Mouse (Mus musculus) MEL (cell line): ENCODE results near the gene Gm20696. TPM values are rescaled to one million over a fixed set of nuclear protein-coding genes. Genes with fewer than 3 reads are reported as not detected.

ENCODE experiments used
- DNase-seq: peaks from one replicate; pipeline ENCODE4 v3.0.0; 2011; ENCODE audit warnings: low read depth, low spot score
- H3K27ac ChIP-seq: 2 replicates; pipeline ENCODE4 v1.5.1; 2012; ENCODE audit warnings: low read depth, mild to moderate bottlenecking, control low read depth, low read length, moderate library complexity; ENCODE audit not compliant: control insufficient read depth
- H3K27me3 ChIP-seq, 2 experiments: fragments of 150-350 bp in 1 of 2; sonication (generic) in 1 of 2; 2 replicates each; pipeline ENCODE4 v1.6.1; 2012; ENCODE audit warnings: low read length in 2 of 2, mild to moderate bottlenecking in 2 of 2, improper control_type of control experiment in 1 of 2, moderate library complexity in 1 of 2; ENCODE audit not compliant: insufficient read depth in 2 of 2, control insufficient read depth in 1 of 2
- H3K36me3 ChIP-seq, 2 experiments: 2 replicates each; pipeline ENCODE4 v1.6.1; 2012 to 2014; ENCODE audit warnings: low read length in 2 of 2, improper control_type of control experiment in 1 of 2, inconsistent platforms in 1 of 2, mild to moderate bottlenecking in 1 of 2; ENCODE audit not compliant: insufficient read depth in 2 of 2, control insufficient read depth in 1 of 2
- H3K4me1 ChIP-seq, 2 experiments: fragments of 150-350 bp in 1 of 2; sonication (generic) in 1 of 2; 2 replicates each; pipeline ENCODE4 v1.6.1; 2012; ENCODE audit warnings: low read length in 2 of 2, improper control_type of control experiment in 1 of 2, mild to moderate bottlenecking in 1 of 2; ENCODE audit not compliant: insufficient read depth in 2 of 2, control insufficient read depth in 1 of 2
- H3K4me3 ChIP-seq, 2 experiments: fragments of 150-350 bp in 1 of 2; sonication (generic) in 1 of 2; 2 replicates each; pipeline ENCODE4 v1.5.1; 2012; ENCODE audit warnings: low read depth in 2 of 2, low read length in 2 of 2, mild to moderate bottlenecking in 2 of 2, moderate library complexity in 2 of 2, control low read depth in 1 of 2, improper control_type of control experiment in 1 of 2; ENCODE audit not compliant: control insufficient read depth in 1 of 2, insufficient read depth in 1 of 2
- H3K79me2 ChIP-seq: 2 replicates; pipeline ENCODE4 v1.6.1; 2012; ENCODE audit warnings: mild to moderate bottlenecking, low read length, moderate library complexity; ENCODE audit not compliant: control insufficient read depth, poor library complexity, insufficient read depth
- H3K9ac ChIP-seq: 2 replicates; pipeline ENCODE4 v1.6.1; 2012; ENCODE audit warnings: low read depth, mild to moderate bottlenecking, control low read depth, low read length, moderate library complexity; ENCODE audit not compliant: control insufficient read depth, poor library complexity, severe bottlenecking
- H3K9me3 ChIP-seq: fragments of 150-350 bp; sonication (generic); replicated peaks from 2 replicates; pipeline ENCODE4 v1.6.1; 2012; ENCODE audit warnings: mild to moderate bottlenecking, low read length, improper control_type of control experiment, moderate library complexity; ENCODE audit not compliant: insufficient read depth
- BHLHE40 ChIP-seq: IDR thresholded peaks from 2 replicates; pipeline ENCODE4 v1.6.1; 2012; ENCODE audit warnings: low read depth, mild to moderate bottlenecking, inconsistent platforms, low read length, improper control_type of control experiment, borderline replicate concordance
- CHD1 ChIP-seq: IDR thresholded peaks from 2 replicates; pipeline ENCODE4 v1.6.1; 2012; ENCODE audit warnings: low read depth, mild to moderate bottlenecking, inconsistent platforms, low read length, improper control_type of control experiment
- CTCF ChIP-seq, 3 experiments: IDR thresholded peaks in 2 of 3; conservative IDR thresholded peaks in 1 of 3; 2 replicates each; pipeline ENCODE4 v1.5.1; 2011 to 2012; ENCODE audit warnings: low read length in 3 of 3, low read depth in 2 of 3, mild to moderate bottlenecking in 2 of 3, improper control_type of control experiment in 1 of 3, inconsistent platforms in 1 of 3, mixed read lengths in 1 of 3, moderate library complexity in 1 of 3; ENCODE audit not compliant: control insufficient read depth in 1 of 3, insufficient read depth in 1 of 3, poor library complexity in 1 of 3, severe bottlenecking in 1 of 3
- EP300 ChIP-seq, 2 experiments: IDR thresholded peaks; 2 replicates each; pipeline ENCODE4 v1.6.1; 2011; ENCODE audit warnings: improper control_type of control experiment in 2 of 2, low read length in 2 of 2, low read depth in 1 of 2, mild to moderate bottlenecking in 1 of 2
- GABPA ChIP-seq: IDR thresholded peaks from 2 replicates; pipeline ENCODE4 v1.6.1; 2012; ENCODE audit warnings: low read depth, mild to moderate bottlenecking, inconsistent platforms, low read length, improper control_type of control experiment, moderate library complexity
- GATA1 ChIP-seq: IDR thresholded peaks from 2 replicates; pipeline ENCODE4 v1.6.1; 2011; ENCODE audit warnings: low read depth, low read length, improper control_type of control experiment
- HCFC1 ChIP-seq: IDR thresholded peaks from 2 replicates; pipeline ENCODE4 v1.6.1; 2012; ENCODE audit warnings: low read depth, mild to moderate bottlenecking, inconsistent platforms, low read length, improper control_type of control experiment, moderate library complexity
- JUND ChIP-seq: IDR thresholded peaks from 2 replicates; pipeline ENCODE4 v1.6.1; 2011; ENCODE audit warnings: low read depth, mild to moderate bottlenecking, improper control_type of control experiment, low read length
- MAFK ChIP-seq: IDR thresholded peaks from 2 replicates; pipeline ENCODE4 v1.6.1; 2011; ENCODE audit warnings: low read depth, mild to moderate bottlenecking, low read length, improper control_type of control experiment, borderline replicate concordance
- MAX ChIP-seq: IDR thresholded peaks from 2 replicates; pipeline ENCODE4 v1.6.1; 2011; ENCODE audit warnings: low read length, improper control_type of control experiment
- MAZ ChIP-seq: IDR thresholded peaks from 2 replicates; pipeline ENCODE4 v1.6.1; 2012; ENCODE audit warnings: low read depth, mild to moderate bottlenecking, inconsistent platforms, low read length, improper control_type of control experiment
- MYC ChIP-seq: IDR thresholded peaks from 2 replicates; pipeline ENCODE4 v1.6.1; 2011; ENCODE audit warnings: low read depth, mild to moderate bottlenecking, low read length, improper control_type of control experiment, moderate library complexity
- NELFE ChIP-seq: IDR thresholded peaks from 2 replicates; pipeline ENCODE4 v1.6.1; 2011; ENCODE audit warnings: low read depth, low read length, improper control_type of control experiment
- NRF1 ChIP-seq: IDR thresholded peaks from 2 replicates; pipeline ENCODE4 v1.6.1; 2014; ENCODE audit warnings: low read depth, mild to moderate bottlenecking, inconsistent platforms, low read length, improper control_type of control experiment, moderate library complexity; ENCODE audit not compliant: poor library complexity, insufficient read depth, severe bottlenecking
- POLR2AphosphoS2 ChIP-seq: IDR thresholded peaks from 2 replicates; pipeline ENCODE4 v1.6.1; 2011; ENCODE audit warnings: low read length, improper control_type of control experiment
- POLR2AphosphoS5 ChIP-seq: IDR thresholded peaks from 2 replicates; pipeline ENCODE4 v1.6.1; 2012; ENCODE audit warnings: low read depth, borderline replicate concordance, mild to moderate bottlenecking, inconsistent platforms, low read length, moderate library complexity, mixed read lengths
- RCOR1 ChIP-seq: IDR thresholded peaks from 2 replicates; pipeline ENCODE4 v1.6.1; 2012; ENCODE audit warnings: low read depth, mild to moderate bottlenecking, inconsistent platforms, low read length, improper control_type of control experiment
- SIN3A ChIP-seq: IDR thresholded peaks from 2 replicates; pipeline ENCODE4 v1.6.1; 2012; ENCODE audit warnings: low read length, improper control_type of control experiment, inconsistent platforms
- SMC3 ChIP-seq: IDR thresholded peaks from 2 replicates; pipeline ENCODE4 v1.6.1; 2011; ENCODE audit warnings: low read depth, low read length, improper control_type of control experiment
- UBTF ChIP-seq: IDR thresholded peaks from 2 replicates; pipeline ENCODE4 v1.6.1; 2012; ENCODE audit warnings: low read depth, mild to moderate bottlenecking, inconsistent platforms, low read length, improper control_type of control experiment, moderate library complexity, borderline replicate concordance; ENCODE audit not compliant: insufficient read depth
- USF1 ChIP-seq: IDR thresholded peaks from 2 replicates; pipeline ENCODE4 v1.6.1; 2014; ENCODE audit warnings: low read depth, mild to moderate bottlenecking, inconsistent platforms, low read length, improper control_type of control experiment, moderate library complexity
- ZC3H11A ChIP-seq: IDR thresholded peaks from 2 replicates; pipeline ENCODE4 v1.6.1; 2012; ENCODE audit warnings: low read depth, mild to moderate bottlenecking, inconsistent platforms, low read length, improper control_type of control experiment
- ZKSCAN1 ChIP-seq: IDR thresholded peaks from 2 replicates; pipeline ENCODE4 v1.6.1; 2012; ENCODE audit warnings: low read depth, mild to moderate bottlenecking, inconsistent platforms, low read length, improper control_type of control experiment, moderate library complexity
- ZMIZ1 ChIP-seq: IDR thresholded peaks from 2 replicates; pipeline ENCODE4 v1.6.1; 2012; ENCODE audit warnings: low read depth, mild to moderate bottlenecking, inconsistent platforms, low read length, improper control_type of control experiment, moderate library complexity
- ZNF384 ChIP-seq: IDR thresholded peaks from 2 replicates; pipeline ENCODE4 v1.6.1; 2012; ENCODE audit warnings: low read depth, mild to moderate bottlenecking, inconsistent platforms, low read length, improper control_type of control experiment
- polyA plus RNA-seq, 2 experiments: library from polyadenylated mRNA; stranded (reverse) in 1 of 2; unstranded in 1 of 2; fragments of >175 nt in 1 of 2; fragments of >200 nt in 1 of 2; gene quantifications; 2 replicates each; pipeline versions ENCODE4 v1.2.1 to v1.2.4; 2012; ENCODE audit warnings: low replicate concordance in 2 of 2, low read depth in 1 of 2; ENCODE audit not compliant: insufficient read length in 2 of 2, insufficient read depth in 1 of 2, missing spikeins in 1 of 2
- total RNA-seq: library from RNA; depleted of rRNA; stranded (reverse); fragments of 300-350 nt; gene quantifications from 2 replicates; pipeline ENCODE4 v1.2.3, GENCODE M21; 2012

The Gm20696 gene
- total and polyA plus RNA-seq, 3 experiments, result 0.07 to 0.39 TPM; not detected in 1

DNA sequence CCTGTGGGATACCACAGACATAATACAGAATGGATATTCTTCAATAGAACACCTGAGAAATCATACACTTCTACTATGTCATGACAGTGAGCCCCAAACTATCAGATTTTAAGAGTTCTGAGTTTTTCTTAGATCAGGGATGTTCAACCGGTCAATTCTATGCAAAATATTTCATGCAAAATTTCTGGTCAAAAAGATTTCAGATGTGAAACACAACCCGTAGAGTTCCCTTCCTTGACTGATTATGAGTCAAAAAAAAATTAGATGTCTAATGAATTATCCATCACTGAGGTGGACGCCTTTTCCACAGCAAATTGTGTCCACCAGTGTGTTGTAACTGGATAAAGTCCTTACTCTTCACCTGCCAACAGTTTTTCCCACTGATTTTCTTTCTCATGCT, 332.3 kb downstream of the Gm20696 start:
- no peaks in the 10 kb centered on the region for H3K36me3 ChIP-seq
- no peak overlapping the region for H3K9ac ChIP-seq
- H3K27ac ChIP-seq, result no peak overlapping the region
- no peaks in the 10 kb centered on the region for H3K27me3 ChIP-seq
- no peak overlapping the region for H3K4me3 ChIP-seq
- H3K79me2 ChIP-seq, result no peaks in the 10 kb centered on the region
- no peak for TF ChIP-seq SIN3A
- TF ChIP-seq ZC3H11A, result no peak
- no peak for TF ChIP-seq CTCF (IDR thresholded peaks at IDR 0.05 in 2 of 3, conservative IDR thresholded peaks at IDR 0.05 in 1 of 3; ENCODE audit: control insufficient read depth in 1 of 3, insufficient read depth in 1 of 3, low read depth in 2 of 3, low read length in 3 of 3, poor library complexity in 1 of 3, severe bottlenecking in 1 of 3)
- no peak for TF ChIP-seq ZNF384
- TF ChIP-seq HCFC1, result no peak
- TF ChIP-seq NELFE, result no peak
- no peak for TF ChIP-seq UBTF
- no peak for TF ChIP-seq JUND
- no peak for TF ChIP-seq CHD1
- no peak for TF ChIP-seq RCOR1
- no peak for TF ChIP-seq POLR2AphosphoS2
- no peak for TF ChIP-seq MAX
- TF ChIP-seq MAZ, result no peak
- TF ChIP-seq BHLHE40, result no peak
- no peak for TF ChIP-seq ZKSCAN1
- no peak for TF ChIP-seq GABPA
- TF ChIP-seq MYC, result no peak
- no peak for TF ChIP-seq EP300 (IDR thresholded peaks at IDR 0.05; ENCODE audit: low read depth in 1 of 2, low read length in 2 of 2)
- no peak for TF ChIP-seq SMC3
- no peak for DNase-seq
- no peaks in the 10 kb centered on the region for H3K4me1 ChIP-seq
- no peaks in the 10 kb centered on the region for H3K9me3 ChIP-seq

GRCm38 (mm10) chr6:99333127-99333526, 333.5 kb downstream of the Gm20696 start:
- Histone ChIP-seq H3K36me3 (no peaks in the 10 kb centered on the region), H3K4me3 (no peak overlapping the region), H3K27ac (no peak overlapping the region), H3K9ac (no peak overlapping the region)
- TF ChIP-seq CHD1 (no peak), MAFK (no peak), MYC (no peak), POLR2AphosphoS5 (no peak), MAX (no peak), ZMIZ1 (no peak), GATA1 (no peak), NRF1 (no peak), USF1 (no peak)
- TF ChIP-seq, all 39 proteins: peak for 0
- H3K9me3 ChIP-seq, result no peaks in the 10 kb centered on the region
- H3K27me3 ChIP-seq, result no peaks in the 10 kb centered on the region
- DNase-seq, result no peak
- no peaks in the 10 kb centered on the region for H3K79me2 ChIP-seq
- H3K4me1 ChIP-seq, result no peaks in the 10 kb centered on the region
